Mouse (Mus musculus): ENCODE measurements around the gene Ddost.
"Not testable (repeated sequence)": the region's sequence is repeated elsewhere in the genome, so short reads cannot be mapped to it uniquely, and the experiment has no call there.

Gene Ddost

DNA sequence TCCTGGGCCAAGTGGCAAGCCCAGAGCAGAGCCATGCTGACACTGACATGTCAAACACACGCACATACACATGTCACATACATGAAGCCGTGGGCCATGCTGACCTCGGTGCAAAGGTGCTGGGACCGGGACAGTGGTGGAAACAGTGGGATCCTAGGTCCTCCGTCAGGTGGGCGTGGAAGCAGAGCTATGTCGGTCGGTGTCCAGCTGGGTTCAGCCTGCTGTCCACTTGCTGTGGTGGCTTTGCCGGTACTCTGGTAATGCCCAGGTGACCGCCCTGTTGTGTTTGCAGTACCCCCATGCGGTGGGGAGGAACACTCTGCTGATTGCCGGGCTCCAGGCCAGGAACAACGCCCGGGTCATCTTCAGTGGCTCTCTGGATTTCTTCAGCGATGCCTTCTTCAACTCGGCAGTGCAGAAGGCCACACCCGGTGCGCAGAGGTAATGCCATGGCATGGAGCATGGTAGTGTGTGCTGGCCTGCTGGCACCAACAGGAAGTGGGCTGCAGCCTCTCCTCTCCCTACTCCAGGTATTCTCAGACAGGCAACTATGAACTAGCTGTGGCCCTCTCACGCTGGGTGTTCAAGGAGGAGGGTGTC, 5.9 kb downstream of the Ddost start:
- DNase-seq (ENCODE audit: extremely low spot score, low read depth, low spot score), result no peak

DNA sequence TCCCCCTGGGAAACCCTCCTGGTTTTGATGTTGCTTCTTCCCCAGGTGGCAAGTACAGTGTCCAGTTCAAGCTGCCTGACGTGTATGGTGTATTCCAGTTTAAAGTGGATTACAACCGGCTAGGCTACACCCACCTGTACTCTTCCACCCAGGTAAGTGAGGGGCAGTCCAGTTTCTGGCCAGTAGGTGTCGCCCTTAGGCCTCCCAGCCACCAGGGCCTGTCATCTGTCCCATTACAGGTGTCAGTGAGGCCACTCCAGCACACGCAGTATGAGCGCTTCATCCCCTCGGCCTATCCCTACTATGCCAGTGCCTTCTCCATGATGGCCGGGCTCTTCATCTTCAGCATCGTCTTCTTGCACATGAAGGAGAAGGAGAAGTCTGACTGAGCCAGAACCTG, 7.1 kb downstream of the Ddost start:
- no peak for DNase-seq (ENCODE audit: extremely low spot score, low read depth, low spot score)

DNA sequence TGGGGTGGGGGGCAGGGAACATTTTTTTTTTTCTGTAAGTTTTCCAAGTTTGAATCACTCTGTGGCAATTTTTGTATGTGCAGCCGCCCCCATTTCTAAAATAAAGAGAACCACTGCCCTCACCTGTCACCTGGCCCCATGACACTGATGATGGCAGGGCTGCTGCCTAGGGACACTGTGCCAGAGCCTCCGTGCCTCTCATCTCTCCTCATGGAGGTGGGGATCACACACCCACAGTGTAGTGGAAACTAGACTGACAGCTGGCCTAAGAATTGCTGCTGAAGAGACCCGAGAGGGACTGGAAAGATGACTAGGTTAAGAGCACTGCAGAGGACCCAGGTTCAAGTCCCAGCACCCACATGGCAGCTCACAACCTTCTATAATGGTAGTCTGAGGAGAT, 7.6 kb downstream of the Ddost start:
- DNase-seq (ENCODE audit: extremely low spot score, low read depth, low spot score), result no peak

DNA sequence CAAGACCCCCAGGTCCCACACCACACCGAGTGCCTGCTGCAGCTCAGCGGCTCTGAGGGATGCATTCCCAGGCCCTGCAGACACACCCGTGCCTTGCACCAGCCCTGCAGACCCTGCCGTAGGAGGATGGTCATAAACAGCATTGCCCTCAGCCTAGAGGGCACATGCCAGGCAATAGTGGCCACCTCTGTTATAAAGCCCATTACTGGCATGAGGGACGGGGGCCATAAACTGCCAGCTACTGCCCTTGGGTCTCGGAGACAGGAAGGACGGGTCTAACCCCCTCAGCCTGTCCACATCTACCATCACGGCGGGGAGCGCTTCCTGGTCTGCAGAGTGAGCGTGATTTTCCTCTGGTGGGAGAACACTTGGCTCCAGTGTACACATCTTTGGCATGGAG, 8.5 kb downstream of the Ddost start:
- no peak for DNase-seq (ENCODE audit: extremely low spot score, low read depth, low spot score)

DNA sequence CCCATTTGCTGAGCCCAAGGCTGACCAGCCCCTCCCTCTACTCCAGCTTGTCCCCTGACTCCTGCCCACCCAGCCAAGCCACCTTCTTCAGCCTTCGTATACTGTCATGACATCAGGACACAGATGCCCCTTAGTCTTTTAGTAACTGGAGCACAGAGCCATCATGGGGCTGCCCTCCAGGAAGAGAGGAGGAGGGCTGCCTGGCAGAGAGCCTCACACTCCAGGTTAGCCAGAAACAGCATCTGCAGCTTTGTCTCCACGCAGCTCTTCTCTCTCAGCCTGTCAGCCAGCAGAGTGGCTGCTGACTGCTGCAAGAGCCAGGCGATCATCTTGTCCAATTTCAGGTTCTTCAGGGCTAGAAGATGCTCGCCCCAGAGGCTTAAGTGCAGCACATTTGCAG, 9.3 kb downstream of the Ddost start:
- DNase-seq (ENCODE audit: extremely low spot score, low read depth, low spot score), result no peak

DNA sequence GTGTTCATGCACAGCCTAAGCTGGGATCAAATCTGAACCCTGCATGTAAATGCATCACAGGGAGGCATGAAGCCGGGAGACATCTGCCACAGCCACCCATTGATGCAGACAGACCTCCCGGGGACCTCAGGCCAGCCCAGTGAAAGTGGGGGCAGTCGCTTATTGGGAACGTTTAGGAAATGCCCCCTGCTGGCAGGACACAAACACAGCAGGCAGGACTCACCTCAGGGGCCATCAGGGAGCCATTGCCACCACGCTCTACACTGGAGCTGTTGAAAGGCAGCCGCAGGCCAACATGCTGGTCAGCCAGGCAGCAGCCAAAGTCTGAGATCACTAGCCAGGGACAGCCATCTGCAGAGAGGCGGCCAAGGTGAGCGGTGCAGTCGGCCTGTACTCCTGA, 11.3 kb downstream of the Ddost start:
- DNase-seq (ENCODE audit: extremely low spot score, low read depth, low spot score), result no peak

DNA sequence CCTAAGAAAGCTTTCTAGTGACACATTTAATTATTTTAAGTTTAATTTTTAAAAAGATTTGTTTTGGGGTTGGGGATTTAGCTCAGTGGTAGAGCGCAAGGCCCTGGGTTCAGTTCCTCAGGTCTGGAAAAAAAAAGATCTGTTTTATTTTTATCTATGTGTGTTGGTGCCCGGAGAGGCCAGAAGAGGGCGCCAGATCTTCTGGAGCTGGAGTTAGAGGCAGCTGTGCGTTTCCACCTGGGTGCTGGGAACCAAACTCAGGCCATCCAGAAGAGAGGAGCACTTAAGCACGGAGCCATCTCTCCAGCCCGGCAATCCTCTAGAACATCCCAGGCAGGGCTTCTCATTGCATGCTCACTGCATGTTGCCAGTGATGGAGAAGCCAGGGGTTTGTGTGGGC, 11.8 kb downstream of the Ddost start:
- no peak for DNase-seq (ENCODE audit: extremely low spot score, low read depth, low spot score)

DNA sequence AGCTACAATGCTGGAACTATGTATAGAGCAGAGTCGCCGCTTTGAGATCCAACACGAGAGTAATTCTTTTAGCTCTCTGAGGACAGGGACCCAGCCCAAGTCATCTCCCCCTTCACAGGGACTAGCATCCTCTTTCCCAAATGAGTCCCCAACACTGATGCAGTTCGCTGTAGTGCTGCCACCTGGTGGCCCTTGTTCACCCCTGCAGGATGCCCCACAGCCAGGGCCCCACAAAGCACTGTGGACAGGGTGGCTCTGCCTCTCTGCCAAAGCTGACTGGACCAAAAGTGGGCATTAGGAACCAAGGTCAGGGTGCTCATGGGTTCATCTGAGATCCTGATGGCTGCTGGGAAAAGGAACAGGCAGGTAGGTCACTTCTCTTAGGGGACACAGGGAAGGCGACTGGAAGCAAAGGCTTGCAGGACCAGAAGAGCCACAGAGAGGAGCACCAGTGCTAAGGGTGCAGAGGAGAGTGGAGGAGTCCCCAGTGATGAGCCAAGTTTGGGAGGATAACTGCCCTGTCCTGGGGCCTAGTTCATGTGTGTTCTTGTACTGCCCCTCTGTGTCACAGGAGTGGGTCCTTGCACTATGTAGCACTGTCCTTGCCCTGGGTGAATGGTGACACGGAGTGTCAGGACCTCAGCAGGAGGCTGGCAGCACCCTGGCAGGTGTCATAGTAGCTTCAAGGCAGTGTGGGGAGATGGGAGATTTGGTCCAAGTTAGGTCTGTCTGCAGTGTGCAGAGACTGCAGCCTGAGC, 14.2 kb downstream of the Ddost start:
- no peak for DNase-seq (ENCODE audit: extremely low spot score, low read depth, low spot score)

DNA sequence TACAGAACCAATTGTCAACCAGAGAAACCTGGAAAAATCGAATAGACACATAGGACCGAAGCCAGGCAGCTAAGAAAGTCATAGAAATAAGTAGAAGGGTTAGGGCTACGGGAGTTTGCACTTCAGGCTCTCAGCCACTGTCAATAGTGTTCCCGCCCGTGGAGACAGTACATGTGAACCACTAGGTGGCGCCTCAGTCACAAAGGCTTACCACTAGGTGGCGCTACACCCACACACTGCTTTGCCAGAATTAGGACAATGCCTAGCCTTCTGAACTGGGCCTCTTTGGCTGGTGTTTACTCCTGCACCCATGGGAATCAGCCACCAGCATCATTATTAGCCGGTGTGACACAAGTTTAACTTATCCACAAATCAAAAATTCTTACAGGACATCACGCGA, 15.0 kb downstream of the Ddost start:
- DNase-seq (ENCODE audit: extremely low spot score, low read depth, low spot score), result no peak

DNA sequence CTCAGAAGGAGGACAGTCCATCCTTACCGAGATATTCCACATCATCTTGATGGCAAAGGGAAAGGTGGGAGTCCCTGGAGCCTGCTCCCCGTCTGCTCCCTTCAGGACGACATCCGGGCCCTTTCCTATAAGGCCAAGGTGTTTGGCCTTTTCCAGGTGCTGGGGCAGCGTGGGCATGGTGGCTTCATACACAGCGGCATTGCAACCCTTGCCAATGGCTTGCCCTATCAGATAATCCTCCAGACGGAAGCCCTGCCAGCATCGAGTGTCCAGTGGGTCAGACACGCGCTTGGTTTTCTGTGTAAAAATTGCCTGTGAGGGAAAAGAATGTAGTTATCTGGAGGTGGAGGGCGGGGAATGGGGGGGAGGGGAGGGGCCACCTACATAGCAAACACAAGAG, 16.2 kb downstream of the Ddost start:
- DNase-seq (ENCODE audit: extremely low spot score, low read depth, low spot score), result no peak

DNA sequence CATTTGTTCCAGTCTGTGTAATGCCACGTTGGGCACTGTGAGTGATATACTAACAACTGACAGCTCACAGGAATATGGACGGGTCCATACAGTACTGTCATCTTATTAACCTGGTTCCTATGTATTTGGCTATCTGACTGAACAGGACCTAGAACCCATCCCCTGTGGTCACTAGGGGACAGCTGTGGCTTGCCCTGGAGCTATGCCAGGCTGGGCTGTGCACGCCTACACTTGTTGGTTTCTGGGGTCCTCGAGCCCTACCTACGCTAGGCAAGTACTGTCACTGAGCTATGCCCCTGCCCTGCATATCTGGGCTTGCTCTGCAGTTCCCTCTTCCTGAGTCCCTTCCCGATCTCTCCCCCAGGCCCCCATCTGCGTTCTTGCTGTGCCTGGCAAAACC, 17.0 kb downstream of the Ddost start:
- DNase-seq (ENCODE audit: extremely low spot score, low read depth, low spot score), result no peak

DNA sequence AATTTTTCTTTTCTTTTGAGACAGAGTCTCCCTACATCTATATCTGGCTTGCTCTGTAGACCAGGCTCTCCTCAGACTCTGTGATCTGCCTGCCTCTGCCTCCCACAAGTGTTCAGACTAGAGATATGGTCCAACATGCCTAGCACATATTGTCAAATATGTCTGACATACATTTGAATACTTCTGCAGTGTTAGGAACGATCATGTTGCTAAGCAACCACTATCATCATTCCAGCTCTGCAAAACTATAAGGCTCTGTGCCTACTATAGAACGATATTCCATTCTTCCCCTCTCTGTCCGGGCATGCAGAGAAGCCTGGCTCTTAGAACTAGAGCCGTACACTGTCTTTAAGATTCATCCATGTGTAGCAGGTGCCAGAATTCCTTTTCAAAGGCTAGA, 18.2 kb downstream of the Ddost start:
- no peak for DNase-seq (ENCODE audit: extremely low spot score, low read depth, low spot score)

DNA sequence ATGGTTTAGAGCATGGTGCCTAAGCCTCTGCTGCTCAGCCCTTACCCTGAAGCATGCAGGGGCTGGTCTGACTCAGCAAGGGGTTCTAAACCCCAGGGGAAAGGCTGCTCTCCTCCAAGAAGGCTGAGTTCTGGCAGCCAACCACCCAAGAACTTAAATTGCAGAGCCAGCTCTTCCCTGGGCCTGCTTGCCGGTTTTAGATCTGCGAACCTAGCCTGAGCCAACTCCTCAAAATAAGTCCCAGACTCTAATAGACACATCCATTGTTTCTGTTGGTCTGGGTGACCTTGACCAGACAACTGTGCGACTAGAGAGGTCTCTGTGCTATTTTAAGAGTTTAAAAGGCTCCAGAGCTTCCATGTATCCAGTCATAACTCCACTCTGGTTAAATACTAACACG, 19.2 kb downstream of the Ddost start:
- DNase-seq (ENCODE audit: extremely low spot score, low read depth, low spot score), result no peak

DNA sequence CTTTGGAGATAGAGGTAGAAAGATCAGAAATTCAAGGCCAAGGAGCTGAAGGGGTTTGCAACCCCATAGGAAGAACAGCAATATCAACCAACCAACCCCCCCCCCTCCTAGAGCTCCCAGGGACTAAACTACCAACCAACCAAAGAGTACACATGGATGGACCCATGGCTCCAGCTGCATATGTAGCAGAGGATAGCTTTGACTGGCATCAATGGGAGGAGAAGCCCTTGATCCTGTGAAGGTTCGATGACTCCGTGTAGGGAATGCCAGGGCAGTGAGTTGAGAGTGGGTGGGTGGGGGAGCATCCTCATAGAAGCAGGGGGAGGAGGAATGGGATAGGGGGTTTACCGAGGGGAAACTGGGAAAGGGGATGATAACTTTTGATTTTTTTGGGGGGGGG, 19.9 kb downstream of the Ddost start:
- no peak for DNase-seq (ENCODE audit: extremely low spot score, low read depth, low spot score)

DNA sequence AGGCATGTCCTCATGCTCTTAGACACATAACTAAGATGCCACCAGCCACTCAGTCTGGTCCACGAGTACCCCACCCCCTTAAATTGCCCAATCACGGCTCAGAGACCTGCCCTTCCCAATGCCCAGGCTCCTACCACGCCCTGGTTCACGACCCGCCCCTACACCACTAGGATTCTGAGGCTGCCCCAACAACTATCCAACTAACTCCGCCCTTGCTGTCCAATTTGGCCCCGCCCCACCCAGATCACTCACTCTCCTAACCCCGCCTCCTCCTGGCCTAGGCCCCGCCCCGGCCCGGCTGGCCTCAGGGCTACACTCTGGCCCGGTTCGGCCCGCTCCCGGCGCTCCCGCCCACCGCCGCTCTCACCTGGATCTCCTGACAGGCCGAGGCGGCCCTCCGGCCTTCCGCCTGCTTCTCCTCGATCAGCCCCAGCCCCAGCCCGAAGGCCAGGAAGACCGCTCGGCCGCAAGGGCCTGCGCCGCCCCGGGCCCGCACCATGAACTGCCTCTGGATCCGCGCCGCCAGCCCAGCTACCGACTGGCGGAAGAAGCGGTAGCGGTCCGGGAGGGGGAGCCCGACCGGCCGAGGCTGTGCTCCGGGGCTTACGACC, 21.0 kb downstream of the Ddost start:
- DNase-seq (ENCODE audit: extremely low spot score, low read depth, low spot score), result no peak

DNA sequence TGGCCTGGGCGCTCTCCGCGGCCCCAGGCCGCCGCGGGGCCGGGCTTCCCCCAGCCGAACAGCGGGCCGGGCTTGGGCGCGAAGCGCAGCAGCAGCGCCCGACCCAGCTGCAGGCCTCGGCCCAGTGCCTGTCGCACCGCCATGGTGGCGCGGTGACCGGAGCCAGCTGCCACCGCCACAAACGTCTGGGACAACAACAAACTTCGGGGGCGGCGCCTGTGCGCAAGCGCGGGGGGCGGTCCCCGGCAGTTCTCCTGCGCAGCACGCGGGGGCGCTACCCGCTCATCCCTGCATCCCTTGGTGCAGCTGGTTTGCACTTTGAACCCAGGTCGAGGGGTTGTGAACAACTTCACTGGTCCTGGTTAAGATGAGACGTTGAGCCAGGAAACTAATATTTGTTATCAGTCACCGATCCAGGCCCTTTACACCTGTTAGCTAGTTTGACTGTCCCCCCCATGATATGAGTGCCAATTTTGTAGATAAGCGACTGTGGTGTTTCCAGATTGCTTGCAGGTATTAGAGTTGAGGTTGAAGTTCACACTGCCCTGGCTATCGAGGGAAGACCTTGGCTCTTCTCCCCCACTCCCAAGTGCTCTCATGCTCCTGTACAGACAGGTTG, 21.7 kb downstream of the Ddost start, which contains the start of gene Pink1:
Pink1 (minus strand) TSS at position 231 of the 619 bp plus-strand sequence.
- DNase-seq (ENCODE audit: extremely low spot score, low read depth, low spot score), result no peak

DNA sequence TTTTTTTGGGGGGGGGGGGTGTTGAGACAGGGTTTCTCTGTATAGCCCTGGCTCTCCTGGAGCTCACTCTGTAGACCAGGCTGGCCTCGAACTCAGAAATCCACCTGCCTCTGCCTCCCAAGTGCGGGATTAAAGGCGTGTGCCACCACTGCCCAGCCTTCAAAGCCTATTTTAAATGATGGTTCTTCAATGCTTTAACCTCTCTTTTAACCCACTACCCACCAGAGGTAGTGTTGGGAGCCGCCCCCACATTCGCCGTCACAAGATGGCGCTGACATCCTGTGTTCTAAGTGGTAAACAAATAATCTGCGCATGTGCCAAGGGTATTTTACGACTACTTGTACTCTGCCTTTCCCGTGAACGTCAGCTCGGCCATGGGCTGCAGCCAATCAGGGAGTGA, 22.6 kb downstream of the Ddost start:
- DNase-seq (ENCODE audit: extremely low spot score, low read depth, low spot score), result not testable (repeated sequence)

DNA sequence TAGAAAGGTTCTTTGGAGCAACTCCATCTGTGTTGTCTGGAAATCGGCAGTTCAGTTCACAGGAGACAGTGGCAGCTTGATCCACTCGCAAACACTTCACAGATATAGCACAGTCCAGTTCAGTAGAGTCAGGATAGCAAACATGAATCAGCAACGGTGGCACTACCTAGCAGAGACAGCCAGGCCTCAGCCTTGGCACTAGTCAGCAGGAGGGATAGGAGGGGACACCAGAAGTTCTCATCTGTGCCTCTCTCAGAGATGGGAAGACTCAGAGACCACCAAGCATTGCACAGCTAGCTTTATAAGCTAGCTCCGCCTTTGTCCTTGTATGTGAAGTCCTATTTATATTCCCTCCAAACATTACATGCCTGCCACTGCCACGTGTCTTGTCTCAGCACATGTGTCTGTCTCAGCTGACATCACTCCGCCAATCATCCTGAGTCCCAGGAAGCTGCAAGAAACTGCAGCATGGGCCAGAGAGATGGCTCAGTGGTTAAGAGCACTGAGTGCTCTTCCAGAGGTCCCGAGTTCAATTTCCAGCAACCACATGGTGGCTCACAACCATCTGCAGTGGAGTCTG, 23.5 kb downstream of the Ddost start:
- DNase-seq (ENCODE audit: extremely low spot score, low read depth, low spot score), result no peak

DNA sequence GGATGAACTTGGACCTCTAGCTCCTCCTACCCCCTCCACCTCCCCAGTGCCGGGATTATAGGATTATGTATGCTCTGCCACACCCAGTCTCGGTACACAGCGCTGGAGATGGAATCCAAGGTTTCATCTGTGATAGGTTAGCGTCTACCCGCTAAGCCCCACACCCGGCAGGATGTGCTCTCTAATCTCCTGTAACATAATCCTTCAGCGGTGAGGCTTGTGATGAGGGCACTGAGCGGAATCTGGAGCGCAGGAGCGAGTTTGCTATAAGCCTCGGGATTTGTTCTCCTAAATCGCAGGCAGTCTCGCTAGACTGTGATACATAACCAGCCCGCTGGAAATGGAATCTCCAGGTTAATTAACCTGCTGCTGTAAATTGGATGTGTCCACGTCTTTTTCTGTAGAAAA, 25.7 kb downstream of the Ddost start:
- no peak for DNase-seq (ENCODE audit: extremely low spot score, low read depth, low spot score)

DNA sequence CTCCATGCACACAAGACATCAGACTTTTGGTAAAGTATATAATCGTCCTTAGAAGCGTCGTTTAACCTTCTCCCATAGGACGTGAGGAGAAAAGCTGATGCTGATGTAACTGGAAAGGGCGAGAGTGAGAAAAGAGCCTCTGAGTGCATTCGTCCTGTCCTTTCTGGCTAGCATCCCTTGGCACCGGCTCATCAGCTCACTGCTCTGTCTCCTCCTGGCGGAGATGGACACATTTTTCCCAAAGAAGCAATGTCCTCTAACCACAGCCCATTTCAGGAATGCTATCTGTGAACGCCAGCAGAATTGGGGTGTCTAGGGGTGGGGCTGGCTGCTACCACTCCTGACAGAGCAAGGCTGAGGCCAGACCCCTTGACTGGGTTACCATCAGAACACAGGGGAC, 27.1 kb downstream of the Ddost start:
- DNase-seq (ENCODE audit: extremely low spot score, low read depth, low spot score), result no peak

DNA sequence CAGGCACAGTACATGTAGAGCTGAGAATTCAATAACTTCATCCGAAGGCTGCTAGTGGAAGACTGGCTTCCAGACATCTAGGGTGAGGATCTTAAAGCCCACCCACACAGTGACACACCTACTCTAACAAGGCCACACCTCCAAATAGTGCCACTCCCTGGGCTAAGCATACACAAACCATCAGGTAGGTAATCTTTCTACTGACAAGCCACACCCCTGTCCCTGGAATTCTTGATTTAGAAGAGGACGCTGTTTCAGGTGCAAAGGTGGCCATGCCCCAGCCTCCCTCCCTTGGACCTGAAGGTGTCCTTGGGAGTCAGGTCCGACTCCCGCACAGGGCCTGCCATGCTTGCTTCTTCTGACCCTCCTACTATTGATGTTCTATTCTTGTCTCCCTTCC, 28.6 kb downstream of the Ddost start:
- DNase-seq (ENCODE audit: extremely low spot score, low read depth, low spot score), result no peak

DNA sequence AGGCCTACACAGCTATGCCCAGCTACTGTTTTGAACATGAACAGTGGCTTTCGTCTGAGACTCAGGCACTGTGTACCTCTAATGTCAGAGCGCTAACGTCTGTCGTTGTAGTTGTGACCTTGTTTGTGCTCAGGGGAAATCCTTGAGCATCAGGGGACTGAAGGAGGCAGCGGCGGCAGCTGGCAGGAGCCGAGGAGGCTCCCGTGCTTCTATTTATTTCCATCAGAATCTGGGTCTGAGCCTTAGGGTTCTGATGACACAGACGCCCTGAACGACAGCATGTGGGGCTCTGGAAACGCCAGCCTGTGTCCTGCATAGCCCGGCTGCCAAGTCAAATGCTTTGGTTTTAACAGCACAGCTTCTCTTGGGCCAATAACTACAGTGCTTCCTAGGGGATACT, 30.5 kb downstream of the Ddost start:
- no peak for DNase-seq (ENCODE audit: extremely low spot score, low read depth, low spot score)

Measured in hindlimb bud, embryonic 11.5 days (tissue).